Mouse (Mus musculus) liver, embryonic 18 days (tissue): ENCODE results near the gene Prpf31. TPM values are rescaled to one million over a fixed set of nuclear protein-coding genes. Genes with fewer than 3 reads are reported as not detected.

Experiments
- polyA plus RNA-seq: library from polyadenylated mRNA; depleted of rRNA; stranded (reverse); fragments of >200 nt; gene quantifications from 2 replicates; pipeline ENCODE4 v1.2.3, GENCODE M21; 2012; rRNA removed

Gene Prpf31
- polyA plus RNA-seq, result 17.0 and 18.2 TPM in 2 replicates

DNA sequence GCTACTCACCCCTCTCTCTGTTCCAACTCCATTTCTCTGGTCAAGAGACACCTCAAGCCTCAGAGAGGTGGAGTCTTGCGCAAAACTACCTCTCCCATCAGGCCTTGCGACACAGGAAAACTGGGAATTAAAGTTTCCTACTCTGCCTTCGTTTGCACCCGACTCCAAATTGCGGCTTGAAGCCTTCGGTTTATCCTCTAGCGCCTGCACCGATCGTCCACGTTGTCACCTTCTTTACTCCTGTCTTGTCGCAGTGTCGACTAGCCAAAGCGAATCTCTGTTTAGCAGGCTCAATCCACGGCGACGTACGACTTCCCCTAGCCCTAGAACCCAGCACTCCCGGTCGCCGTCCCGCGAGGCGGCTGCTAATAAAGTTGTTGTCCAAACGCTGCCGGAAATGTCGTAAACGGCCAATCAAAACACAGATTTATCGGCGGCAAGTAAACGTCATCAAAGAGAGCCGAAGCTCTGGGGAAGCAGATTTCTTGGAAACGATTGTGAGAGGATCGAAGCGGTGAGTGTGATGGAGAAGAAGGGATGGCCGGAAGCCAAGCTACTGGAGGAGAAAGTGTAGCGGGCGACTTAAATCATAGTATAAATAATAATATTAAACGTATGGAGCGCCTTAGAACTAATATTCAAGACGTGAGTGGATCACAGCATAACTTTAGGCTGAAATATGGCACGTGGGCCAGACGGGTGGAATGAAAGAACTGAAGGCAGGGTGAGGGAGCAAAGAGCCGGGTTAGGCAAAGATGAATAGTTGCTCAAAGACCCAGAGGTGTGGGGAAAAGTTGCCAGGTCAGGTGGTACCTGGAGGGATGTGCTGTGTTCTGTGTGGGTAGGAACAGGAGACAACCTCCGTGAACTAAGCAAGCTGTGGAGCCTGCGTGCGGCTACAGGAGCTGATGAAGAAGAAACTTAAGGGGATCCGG, at the start of gene Prpf31, which contains the start of gene Tfpt:
Prpf31 (plus strand) TSS at position 443 of the 935 bp plus-strand sequence.
Tfpt (minus strand) TSS at position 387 of the 935 bp plus-strand sequence.

DNA sequence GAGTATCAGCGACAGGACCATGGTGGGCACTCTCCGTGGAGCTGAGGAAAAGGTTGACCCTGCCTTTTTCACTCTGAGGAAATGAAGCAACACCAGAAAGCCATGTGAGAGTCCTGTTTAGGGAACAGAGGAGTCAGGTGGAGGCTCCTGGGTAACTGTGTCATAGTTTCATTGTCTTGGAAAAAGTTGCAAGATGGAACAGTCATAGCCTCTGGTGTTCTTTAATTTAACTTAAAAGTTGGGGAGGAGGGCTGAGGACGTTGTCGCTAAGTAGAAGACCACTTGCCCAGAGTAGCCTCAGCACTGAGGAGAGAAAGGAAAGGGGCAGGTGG, 13.8 kb upstream of the Prpf31 start, which contains the start of gene Oscar:
Oscar (minus strand) TSS at position 101 of the 332 bp plus-strand sequence.

GRCm38 (mm10) chr7:3617242-3617995, 12.4 kb upstream of the Prpf31 start, which contains the start of gene Ndufa3:
Gene Ndufa3, plus strand, starts transcription at chr7:3617373.

GRCm38 (mm10) chr7:3644672-3645487, 15.1 kb downstream of the Prpf31 start, which contains the start of gene Cnot3:
Gene Cnot3, plus strand, starts transcription at chr7:3645268.

DNA sequence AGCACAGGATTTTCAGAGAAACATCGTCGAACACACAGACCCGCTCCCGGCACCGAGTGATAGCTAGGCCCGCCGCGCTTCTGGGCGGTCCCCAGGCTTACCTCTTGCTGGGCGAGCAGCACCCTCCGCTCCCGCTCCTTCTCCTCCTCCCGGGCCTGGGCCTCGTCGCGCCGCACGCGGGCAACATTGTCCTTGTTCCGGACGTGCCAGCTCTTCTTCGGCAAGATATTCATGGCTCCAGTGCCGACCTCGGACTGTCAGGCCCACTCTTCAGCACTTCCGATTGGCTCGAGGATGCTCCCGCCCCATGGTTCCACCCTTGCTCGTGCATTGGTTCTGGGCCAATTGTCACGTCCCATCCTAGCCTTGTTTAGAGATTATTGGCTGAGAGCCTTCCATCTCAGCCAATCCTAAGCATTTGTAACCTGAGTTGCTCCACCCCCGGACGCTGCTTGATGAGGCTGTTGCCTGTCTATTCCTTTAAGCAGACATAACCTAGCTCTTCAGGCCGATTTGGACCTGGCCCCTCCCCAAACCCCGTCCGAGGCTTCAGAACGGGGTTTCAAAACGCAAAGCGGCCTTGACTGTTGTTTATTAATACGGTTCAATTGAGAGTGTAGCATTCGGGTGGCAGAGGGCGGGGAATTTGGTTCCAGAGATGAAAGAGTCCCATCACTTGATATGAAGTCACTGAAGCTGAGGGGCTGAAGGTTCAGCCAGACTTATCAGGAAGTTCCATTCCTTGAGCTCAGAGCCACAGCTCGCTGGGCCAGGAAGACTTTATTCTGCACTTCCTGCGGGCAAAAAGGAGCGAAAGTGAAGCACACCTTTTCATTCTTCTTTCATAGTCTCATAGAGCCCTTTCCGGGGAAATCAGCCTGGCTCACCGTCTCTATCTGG, 35.7 kb downstream of the Prpf31 start, which contains the start of gene Leng1:
Leng1 (minus strand) TSS at position 626 of the 900 bp plus-strand sequence.

GRCm38 (mm10) chr7:3677342-3677741, 47.6 kb downstream of the Prpf31 start, which contains the start of gene Tmc4:
Gene Tmc4, minus strand, starts transcription at chr7:3677553.

Other genes with a start within 250 kb of the Prpf31 start
- not detected in 2 replicates for gene Cacng8, start 239.3 kb upstream of the Prpf31 start, polyA plus RNA-seq
- gene Cacng6, start 205.8 kb upstream of the Prpf31 start, polyA plus RNA-seq, result 0.04 TPM in 1 of 2 replicates, not detected in the other
- gene Tarm1, start 127.4 kb upstream of the Prpf31 start, polyA plus RNA-seq, result 0.73 and 0.77 TPM in 2 replicates
- gene Oscar, start 13.8 kb upstream of the Prpf31 start, polyA plus RNA-seq, result 0.06 and 0.09 TPM in 2 replicates
- gene Ndufa3, start 12.6 kb upstream of the Prpf31 start, polyA plus RNA-seq, result 126 and 136 TPM in 2 replicates
- 9.5 and 10.9 TPM in 2 replicates for gene Tfpt, start 56 bp upstream of the Prpf31 start, polyA plus RNA-seq
- 17.7 and 19.3 TPM in 2 replicates for gene Cnot3, start 15.3 kb downstream of the Prpf31 start, polyA plus RNA-seq
- 4.5 and 5.0 TPM in 2 replicates for gene Leng1, start 35.9 kb downstream of the Prpf31 start, polyA plus RNA-seq
- 7.6 and 7.8 TPM in 2 replicates for gene Tmc4, start 47.6 kb downstream of the Prpf31 start, polyA plus RNA-seq
- 35.0 and 36.0 TPM in 2 replicates for gene Tsen34, start 62.9 kb downstream of the Prpf31 start, polyA plus RNA-seq
- 12.2 and 15.6 TPM in 2 replicates for gene Mboat7, start 63.5 kb downstream of the Prpf31 start, polyA plus RNA-seq
- gene Rps9, start 74.0 kb downstream of the Prpf31 start, polyA plus RNA-seq, result 1,543 and 1,939 TPM in 2 replicates
- 12.1 and 18.7 TPM in 2 replicates for gene Pirb, start 90.4 kb downstream of the Prpf31 start, polyA plus RNA-seq
- gene Gm15448, start 195.7 kb downstream of the Prpf31 start, polyA plus RNA-seq, result 0.24 and 0.36 TPM in 2 replicates
- 2.2 TPM in 2 replicates for gene Pira2, start 215.1 kb downstream of the Prpf31 start, polyA plus RNA-seq